Mouse (Mus musculus): ENCODE measurements at regions not wholly inside any gene's neighbourhood (a gene's known extent, or its start where the extent isn't known, plus 50 kb on each side); places are given as distances from the start of the nearest gene placed in this dataset.

GRCm38 (mm10) chr2:51306257-51306656, 157.3 kb upstream of the Rnd3 start:
- H3K27me3 ChIP-seq (replicated peaks), result no peaks in the 10 kb centered on the region
- H3K4me3 ChIP-seq (replicated peaks), result no peak overlapping the region
- no peaks in the 10 kb centered on the region for H3K9me3 ChIP-seq
- 0 out of 2 replicates have a peak, but pooled peaks cover 5% of the 10 kb centered on the region for H3K4me1 ChIP-seq
- TF ChIP-seq GATA1 (IDR thresholded peaks at IDR 0.05; ENCODE audit: borderline replicate concordance, low read length) (no peak), FLI1 (IDR thresholded peaks at IDR 0.05; ENCODE audit: low read length) (no peak)
- H3K36me3 ChIP-seq (replicated peaks; ENCODE audit: low read length), result no peaks in the 10 kb centered on the region

GRCm38 (mm10) chr2:51305411-51305810, 156.5 kb upstream of the Rnd3 start:
- Histone ChIP-seq H3K4me3 (replicated peaks) (no peak overlapping the region), H3K27me3 (replicated peaks) (no peaks in the 10 kb centered on the region), H3K4me1 (0 out of 2 replicates have a peak, but pooled peaks cover 5% of the 10 kb centered on the region), H3K36me3 (replicated peaks; ENCODE audit: low read length) (no peaks in the 10 kb centered on the region), H3K9me3 (no peaks in the 10 kb centered on the region)
- TF ChIP-seq GATA1 (IDR thresholded peaks at IDR 0.05; ENCODE audit: borderline replicate concordance, low read length) (no peak), FLI1 (IDR thresholded peaks at IDR 0.05; ENCODE audit: low read length) (no peak)

- Histone ChIP-seq H3K9me3 (no peaks in the 10 kb centered on the region), H3K36me3 (replicated peaks; ENCODE audit: low read length) (no peaks in the 10 kb centered on the region), H3K27me3 (replicated peaks) (no peaks in the 10 kb centered on the region), H3K4me1 (0 out of 2 replicates have a peak, but pooled peaks cover 5% of the 10 kb centered on the region), H3K4me3 (replicated peaks) (no peak overlapping the region)
- TF ChIP-seq FLI1 (IDR thresholded peaks at IDR 0.05; ENCODE audit: low read length) (no peak), GATA1 (IDR thresholded peaks at IDR 0.05; ENCODE audit: borderline replicate concordance, low read length) (no peak)
Measured at GRCm38 (mm10) chr2:51304694-51305093, 155.8 kb upstream of the Rnd3 start.

DNA sequence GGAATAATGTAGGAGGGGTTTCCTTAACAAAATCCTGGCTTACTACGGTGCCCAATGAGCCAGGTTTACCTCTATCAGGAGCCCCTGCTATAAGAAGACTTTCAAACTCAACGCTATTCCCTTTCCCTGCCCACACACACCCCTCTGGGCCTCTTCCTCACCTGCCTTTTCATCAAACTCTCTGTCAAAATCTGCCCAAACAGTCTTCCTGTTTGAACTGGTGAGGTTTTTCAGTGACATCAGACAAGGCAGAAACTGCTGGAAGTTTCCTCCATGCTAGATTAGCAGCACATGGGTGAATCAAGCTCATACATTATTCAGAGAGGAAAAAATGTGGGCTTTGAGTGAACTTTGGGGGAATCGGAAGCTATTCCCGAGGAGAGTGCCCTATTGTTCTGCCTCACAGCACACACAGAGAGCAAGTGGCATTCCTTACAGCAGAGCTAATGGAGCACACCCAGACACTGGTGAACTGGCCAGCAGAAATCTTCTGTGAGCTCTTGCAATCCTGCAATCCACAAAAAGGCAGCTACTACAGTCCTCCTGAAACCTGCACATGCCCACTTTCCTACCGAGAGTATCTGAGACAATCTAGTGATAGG, 141.8 kb upstream of the Rnd3 start:
- no peak for TF ChIP-seq FLI1 (IDR thresholded peaks at IDR 0.05; ENCODE audit: low read length)
- TF ChIP-seq GATA1 (IDR thresholded peaks at IDR 0.05; ENCODE audit: borderline replicate concordance, low read length), result no peak
- Histone ChIP-seq H3K9me3 (no peaks in the 10 kb centered on the region), H3K27me3 (replicated peaks) (peaks cover 2% of the 10 kb centered on the region)

DNA sequence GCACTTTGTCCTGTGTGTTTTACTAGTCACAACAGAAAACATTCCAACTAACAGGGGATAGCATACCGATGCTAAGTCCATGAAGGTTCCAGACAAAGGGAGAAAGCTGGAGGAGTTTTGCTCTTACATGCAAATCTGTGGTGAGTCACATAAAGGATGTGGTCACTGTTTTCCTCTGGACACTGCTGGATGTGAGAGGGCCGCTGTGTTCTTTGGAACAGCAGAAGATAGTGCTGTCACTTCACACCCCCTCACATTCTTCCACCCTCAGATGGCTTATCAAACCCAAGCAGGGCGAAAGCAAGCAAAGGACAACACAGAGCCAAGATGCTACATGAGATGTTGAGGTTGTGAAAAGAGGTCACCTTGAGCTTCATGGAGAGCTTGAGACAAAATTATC, 139.8 kb upstream of the Rnd3 start:
- peaks cover 20% of the 10 kb centered on the region for H3K4me1 ChIP-seq
- no peak for TF ChIP-seq FLI1 (IDR thresholded peaks at IDR 0.05; ENCODE audit: low read length)
- TF ChIP-seq GATA1 (IDR thresholded peaks at IDR 0.05; ENCODE audit: borderline replicate concordance, low read length), result no peak

More for the DNA sequence above, 141.8 kb upstream of the Rnd3 start:
- peaks cover 13% of the 10 kb centered on the region for H3K4me1 ChIP-seq
- H3K4me3 ChIP-seq (replicated peaks), result no peak overlapping the region
- H3K36me3 ChIP-seq (replicated peaks; ENCODE audit: low read length), result no peaks in the 10 kb centered on the region

DNA sequence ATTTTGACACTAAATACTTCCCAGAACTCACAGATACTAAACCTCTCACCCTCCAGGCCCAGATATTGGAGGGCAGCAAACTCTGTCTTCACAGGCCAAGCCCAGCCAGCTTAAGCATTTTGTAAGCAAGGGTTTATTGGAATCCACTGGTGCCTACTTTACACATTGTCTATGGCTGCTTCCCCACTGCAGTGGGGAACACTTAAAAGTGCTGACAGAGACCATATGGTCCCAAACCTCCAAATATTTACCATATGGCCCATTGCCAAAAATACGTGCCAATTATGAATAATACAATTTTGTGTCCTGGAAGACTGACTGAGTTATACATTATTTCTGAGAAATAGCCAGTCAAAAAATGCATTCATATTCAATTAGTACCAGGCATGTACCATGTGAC, 136.7 kb upstream of the Rnd3 start:
- no peak for TF ChIP-seq GATA1 (IDR thresholded peaks at IDR 0.05; ENCODE audit: borderline replicate concordance, low read length)
- no peak for TF ChIP-seq FLI1 (IDR thresholded peaks at IDR 0.05; ENCODE audit: low read length)
- Histone ChIP-seq H3K36me3 (replicated peaks; ENCODE audit: low read length) (no peaks in the 10 kb centered on the region), H3K4me1 (peaks cover 17% of the 10 kb centered on the region), H3K9me3 (no peaks in the 10 kb centered on the region), H3K27me3 (replicated peaks) (no peaks in the 10 kb centered on the region), H3K4me3 (replicated peaks) (no peak overlapping the region)

More for the DNA sequence above, 139.8 kb upstream of the Rnd3 start:
- H3K9me3 ChIP-seq, result no peaks in the 10 kb centered on the region
- no peak overlapping the region for H3K4me3 ChIP-seq (replicated peaks)
- H3K27me3 ChIP-seq (replicated peaks), result no peaks in the 10 kb centered on the region
- H3K36me3 ChIP-seq (replicated peaks; ENCODE audit: low read length), result no peaks in the 10 kb centered on the region

GRCm38 (mm10) chr2:51284781-51285225, 135.9 kb upstream of the Rnd3 start:
- Histone ChIP-seq H3K4me1 (peaks cover 15% of the 10 kb centered on the region), H3K4me3 (replicated peaks) (peak overlapping the region; percentile 35), H3K9me3 (no peaks in the 10 kb centered on the region), H3K27me3 (replicated peaks) (no peaks in the 10 kb centered on the region), H3K36me3 (replicated peaks; ENCODE audit: low read length) (no peaks in the 10 kb centered on the region)
- no peak for TF ChIP-seq FLI1 (IDR thresholded peaks at IDR 0.05; ENCODE audit: low read length)
- TF ChIP-seq GATA1 (IDR thresholded peaks at IDR 0.05; ENCODE audit: borderline replicate concordance, low read length), result no peak

GRCm38 (mm10) chr2:51279396-51280045, 130.6 kb upstream of the Rnd3 start:
- H3K27me3 ChIP-seq (replicated peaks), result no peaks in the 10 kb centered on the region
- no peak overlapping the region for H3K4me3 ChIP-seq (replicated peaks)
- H3K4me1 ChIP-seq, result no peaks in the 10 kb centered on the region
- H3K9me3 ChIP-seq, result no peaks in the 10 kb centered on the region
- H3K36me3 ChIP-seq (replicated peaks; ENCODE audit: low read length), result no peaks in the 10 kb centered on the region
- TF ChIP-seq FLI1 (IDR thresholded peaks at IDR 0.05; ENCODE audit: low read length) (no peak), GATA1 (IDR thresholded peaks at IDR 0.05; ENCODE audit: borderline replicate concordance, low read length) (no peak)

DNA sequence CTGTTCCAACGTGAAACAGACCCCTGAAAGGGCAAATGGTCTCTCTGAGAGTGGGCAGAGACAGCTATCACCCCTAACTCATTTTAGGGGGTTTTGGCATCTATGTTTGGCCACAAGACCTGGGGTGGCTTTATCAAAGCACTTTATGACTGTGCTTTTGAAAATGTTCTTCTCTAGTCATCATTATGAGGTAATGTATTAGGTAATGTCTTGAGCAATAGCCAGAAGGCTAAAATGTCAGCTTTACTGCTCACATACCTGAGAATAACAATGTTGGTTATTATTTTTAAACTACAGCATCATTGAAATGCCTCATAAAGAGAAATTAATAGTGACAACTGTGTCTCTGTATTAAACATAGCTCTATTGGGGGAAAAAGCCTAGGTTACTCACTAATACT, 129.9 kb upstream of the Rnd3 start:
- TF ChIP-seq GATA1 (IDR thresholded peaks at IDR 0.05; ENCODE audit: borderline replicate concordance, low read length) (no peak), FLI1 (IDR thresholded peaks at IDR 0.05; ENCODE audit: low read length) (no peak)
- Histone ChIP-seq H3K27me3 (replicated peaks) (no peaks in the 10 kb centered on the region), H3K9me3 (no peaks in the 10 kb centered on the region), H3K4me3 (replicated peaks) (no peak overlapping the region), H3K36me3 (replicated peaks; ENCODE audit: low read length) (no peaks in the 10 kb centered on the region), H3K4me1 (no peaks in the 10 kb centered on the region)

DNA sequence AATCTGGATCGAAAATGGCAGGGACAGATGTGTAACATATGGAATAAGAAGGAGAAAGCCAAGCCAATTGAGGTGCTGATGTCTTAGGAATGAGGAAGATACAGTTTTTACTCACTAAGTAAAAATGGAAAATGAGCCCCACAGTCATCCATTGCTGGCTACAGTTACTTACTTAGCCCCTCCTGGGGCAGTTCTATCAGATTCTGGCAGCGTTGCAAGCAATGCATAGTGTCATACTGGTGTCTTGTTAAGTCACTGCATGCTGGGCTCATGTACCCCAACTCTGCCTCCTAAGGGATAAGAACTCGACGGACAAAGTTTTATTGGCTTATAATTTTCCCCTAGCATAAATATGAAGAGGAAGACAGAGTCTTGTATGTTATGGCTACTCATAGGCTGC, 129.4 kb upstream of the Rnd3 start:
- H3K36me3 ChIP-seq (replicated peaks; ENCODE audit: low read length), result no peaks in the 10 kb centered on the region
- no peaks in the 10 kb centered on the region for H3K27me3 ChIP-seq (replicated peaks)
- H3K4me3 ChIP-seq (replicated peaks), result no peak overlapping the region
- H3K4me1 ChIP-seq, result no peaks in the 10 kb centered on the region
- no peak for TF ChIP-seq FLI1 (IDR thresholded peaks at IDR 0.05; ENCODE audit: low read length)
- no peaks in the 10 kb centered on the region for H3K9me3 ChIP-seq

Measured in megakaryocyte, embryonic 14.5 days (primary cell).